Mouse (Mus musculus) lung, embryonic 14.5 days (tissue): Measurements from ENCODE around the gene Btbd19. TPM values are rescaled to one million over a fixed set of nuclear protein-coding genes. Genes with fewer than 3 reads are reported as not detected.
A peak's percentile ranks its signal among the peaks of the same experiment; 100 is the strongest.

Source experiments
- ATAC-seq: fragments of 200-750 bp; cut with Nextera tagmentation; 2 replicates; pipeline ENCODE4 v1.8.0; 2017; ENCODE audit warnings: mild to moderate bottlenecking, moderate TSS enrichment, moderate library complexity; ENCODE audit not compliant: insufficient read depth
- DNase-seq: peaks from one replicate; pipeline ENCODE4 v3.0.0-alpha.2; 2015
- H3K27ac ChIP-seq: fragments of 300-500 bp; sonication (generic); 2 replicates; pipeline ENCODE4 v1.5.1; 2014; ENCODE audit warnings: low read depth, mild to moderate bottlenecking, moderate library complexity
- H3K27me3 ChIP-seq: fragments of 300-500 bp; sonication (generic); 2 replicates; pipeline ENCODE4 v1.6.1; 2014; ENCODE audit warnings: low read length, control low read depth; ENCODE audit not compliant: insufficient read depth
- H3K36me3 ChIP-seq: fragments of 300-500 bp; sonication (generic); 2 replicates; pipeline ENCODE4 v1.6.1; 2014; ENCODE audit warnings: control low read depth; ENCODE audit not compliant: insufficient read depth
- H3K4me1 ChIP-seq: fragments of 300-500 bp; sonication (generic); 2 replicates; pipeline ENCODE4 v1.6.1; 2014; ENCODE audit warnings: antibody characterized with exemption, control low read depth; ENCODE audit not compliant: insufficient read depth
- H3K4me2 ChIP-seq: fragments of 300-500 bp; sonication (generic); 2 replicates; pipeline ENCODE4 v1.6.1; 2014; ENCODE audit warnings: mild to moderate bottlenecking
- H3K4me3 ChIP-seq: fragments of 300-500 bp; sonication (generic); 2 replicates; pipeline ENCODE4 v1.5.1; 2014; ENCODE audit warnings: low read depth, low read length
- H3K9ac ChIP-seq: fragments of 300-500 bp; sonication (generic); 2 replicates; pipeline ENCODE4 v1.6.1; 2014
- H3K9me3 ChIP-seq: fragments of 300-500 bp; sonication (generic); 2 replicates; pipeline ENCODE4 v1.6.1; 2016; ENCODE audit warnings: low read depth, low read length, control low read depth
- CTCF ChIP-seq: IDR thresholded peaks from 2 replicates; pipeline ENCODE4 v1.5.1; 2016; ENCODE audit warnings: antibody characterized with exemption, low read depth
- WGBS: fragments of 180-500 bp; shearing (Covaris S2); extraction: QIAGEN DNeasy Blood & Tissue Kit; methylation state at CpG from one replicate; pipeline ENCODE4 v1.1.7; 2014; 5-methylcytosine and 5-hydroxymethylcytosine counted together
- polyA plus RNA-seq: library from polyadenylated mRNA; unstranded; fragments of >200 nt; fragmentation: Nextera tagmentation; extraction: Ambion mirVana; gene quantifications from 2 replicates; pipeline ENCODE4 v1.2.1, GENCODE M21; 2014

The Btbd19 gene
- polyA plus RNA-seq, 1 experiment from 2014 or later: 6.7 TPM

- no peak for TF ChIP-seq CTCF
- peaks cover 15% of the 10 kb centered on the region for H3K27me3 ChIP-seq
- H3K4me2 ChIP-seq: no peak overlapping the region
- no peak overlapping the region for H3K4me3 ChIP-seq
- H3K9ac ChIP-seq: no peak overlapping the region
- H3K36me3 ChIP-seq: peaks cover 16% of the 10 kb centered on the region; the same call in 1 of the 2 replicates
- ATAC-seq (no peak), DNase-seq (no peak)
- H3K9me3 ChIP-seq: no peaks in the 10 kb centered on the region
- H3K4me1 ChIP-seq: peaks cover 25% of the 10 kb centered on the region
- WGBS: 88% methylated on average over 33 of the region's 33 CpGs
- no peak overlapping the region for H3K27ac ChIP-seq
Measured at GRCm38 (mm10) chr4:117127991-117128686, 2.6 kb upstream of the Btbd19 start.

DNA sequence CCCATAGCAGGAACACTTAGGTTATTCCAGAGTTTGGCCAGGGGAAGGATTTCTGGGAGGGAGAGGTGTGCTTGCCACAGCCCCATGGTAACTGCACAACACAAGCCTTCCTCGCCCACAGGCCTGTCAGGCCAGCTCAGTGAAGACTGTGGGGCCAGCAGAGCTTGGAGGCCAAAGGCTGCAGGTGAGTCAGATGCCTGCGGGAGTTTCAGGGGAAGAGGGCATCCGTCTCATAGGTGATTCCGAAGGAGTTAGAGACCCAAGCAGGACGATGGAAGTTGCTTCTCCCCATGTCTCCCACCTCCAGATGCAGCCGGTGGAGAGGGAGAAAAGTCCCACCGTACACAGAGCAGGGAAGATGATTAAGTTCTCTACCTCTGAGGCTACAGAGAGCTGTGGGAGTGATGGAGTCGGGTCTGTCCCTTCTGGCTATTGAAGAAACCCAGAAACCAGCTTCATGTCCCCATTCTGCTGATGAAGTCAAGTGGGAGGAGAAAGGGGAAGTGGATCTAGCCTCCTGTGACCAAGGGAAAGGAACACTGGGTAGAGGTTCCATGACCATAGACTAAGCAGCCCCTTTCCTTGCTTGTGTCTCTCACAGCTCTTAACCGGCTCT, 1.3 kb upstream of the Btbd19 start, which contains the start of gene Tctex1d4:
Tctex1d4 (plus strand) TSS at position 120 of the 616 bp plus-strand sequence.
- no peak for TF ChIP-seq CTCF
- Histone ChIP-seq H3K9ac (peak within 1 kb of the TSS; percentile 26; the same call in 1 of the 2 replicates), H3K4me3 (no peak within 1 kb of the TSS), H3K36me3 (peaks cover 16% of the 10 kb centered on the region; the same call in 1 of the 2 replicates), H3K9me3 (no peaks in the 10 kb centered on the region), H3K4me2 (0 out of 2 replicates have a peak within 1 kb of the TSS, but pooled peaks have one; percentile 26), H3K27me3 (peaks cover 2% of the 10 kb centered on the region; the same call in 1 of the 2 replicates), H3K4me1 (peaks cover 17% of the 10 kb centered on the region), H3K27ac (peak within 1 kb of the TSS; percentile 94)
- 86% methylated on average over 9 of the region's 9 CpGs for WGBS
- DNase-seq (no peak), ATAC-seq (no peak)

DNA sequence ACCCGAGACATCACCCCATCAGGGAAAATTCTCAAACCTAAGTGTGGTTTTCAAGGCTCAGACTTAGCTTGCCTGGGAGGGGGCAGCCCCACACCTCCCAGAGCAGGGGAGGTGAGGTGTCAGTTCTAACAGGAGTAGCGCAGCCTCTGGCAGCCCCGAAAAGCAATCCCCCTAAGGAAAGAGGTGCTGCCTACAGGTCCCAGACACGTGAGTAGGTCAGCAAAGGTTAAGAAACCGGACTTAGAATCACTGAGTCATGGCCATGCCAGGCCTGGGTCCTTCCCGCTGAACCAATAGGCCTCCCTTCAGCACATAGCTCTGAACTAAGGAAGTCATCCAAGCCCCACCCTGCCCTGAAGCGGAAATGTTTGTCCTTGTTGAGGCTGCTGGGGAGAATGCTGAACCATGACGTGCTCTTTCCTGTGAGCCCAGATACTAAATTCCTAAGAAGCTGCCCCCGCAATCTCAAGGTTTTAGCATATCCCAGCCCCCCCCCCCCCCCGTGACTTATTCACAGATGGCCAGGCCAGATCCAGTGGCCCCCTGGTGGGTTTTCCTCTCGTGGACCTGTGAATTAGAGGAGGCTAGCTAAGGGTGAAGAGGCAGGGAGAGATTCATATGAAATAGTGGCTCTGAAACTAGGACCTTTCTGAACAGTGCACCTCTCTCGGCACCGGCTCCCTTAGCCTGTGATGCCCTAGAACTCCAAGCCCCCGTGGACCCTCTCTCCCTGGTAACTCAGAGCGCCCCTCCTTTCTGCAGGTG, 567 bp upstream of the Btbd19 start:
- TF ChIP-seq CTCF: no peak
- H3K27me3 ChIP-seq: no peaks in the 10 kb centered on the region
- H3K4me3 ChIP-seq: no peak overlapping the region
- H3K4me1 ChIP-seq: peaks cover 17% of the 10 kb centered on the region
- no peaks in the 10 kb centered on the region for H3K9me3 ChIP-seq
- WGBS: 31% methylated on average over 15 of the region's 15 CpGs
- peak; percentile 80 for DNase-seq
- peak; percentile 60 for ATAC-seq
- peak overlapping the region; percentile 94 for H3K27ac ChIP-seq
- peaks cover 12% of the 10 kb centered on the region; the same call in 1 of the 2 replicates for H3K36me3 ChIP-seq
- 0 out of 2 replicates have a peak overlapping the region, but pooled peaks have one; percentile 26 for H3K4me2 ChIP-seq
- H3K9ac ChIP-seq: peak overlapping the region; percentile 26; the same call in 1 of the 2 replicates

DNA sequence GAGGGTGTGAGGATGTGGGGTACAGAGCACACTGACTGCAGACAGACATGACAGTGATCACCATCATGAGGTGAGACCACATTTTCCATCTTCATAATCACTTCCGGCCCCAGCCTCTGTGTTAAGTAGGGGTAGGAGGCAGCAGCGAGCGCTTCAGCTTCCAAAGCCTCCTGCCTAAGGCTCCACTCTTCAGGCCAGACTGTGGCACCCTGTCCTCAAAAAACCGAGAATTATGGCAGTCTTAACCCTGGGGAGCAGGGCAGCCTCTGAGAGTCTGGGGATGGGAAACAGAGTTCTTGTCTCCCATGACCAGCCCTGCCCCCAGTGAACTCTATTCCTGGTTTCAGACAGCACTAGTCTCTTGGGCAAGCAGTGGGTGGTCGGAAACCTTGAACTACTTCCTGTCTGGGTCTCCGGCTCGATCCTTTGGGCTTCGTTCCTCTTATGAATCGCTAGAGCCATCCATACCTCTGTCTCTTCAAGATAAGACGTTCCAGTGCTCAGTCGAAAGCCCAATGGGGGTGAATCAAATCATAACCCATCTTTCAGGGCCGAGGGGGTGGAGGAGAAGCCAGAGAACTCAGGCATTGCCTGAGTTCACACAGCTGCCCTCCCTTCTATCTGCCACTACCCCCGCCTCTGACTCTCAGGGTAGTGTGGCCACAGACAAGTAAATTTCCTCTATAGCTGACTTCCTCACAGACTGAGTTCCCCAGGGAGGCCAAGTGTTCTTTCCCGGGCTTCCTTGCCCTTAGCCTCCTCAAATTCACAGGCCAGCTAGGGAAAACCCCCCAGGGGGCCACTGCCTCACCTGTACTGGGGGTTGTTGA, 792 bp downstream of the Btbd19 start:
- DNase-seq (peak; percentile 59), ATAC-seq (no peak)
- Histone ChIP-seq H3K27me3 (no peaks in the 10 kb centered on the region), H3K27ac (peak overlapping the region; percentile 94), H3K9ac (peak overlapping the region; percentile 35; the same call in 1 of the 2 replicates), H3K36me3 (peaks cover 12% of the 10 kb centered on the region; the same call in 1 of the 2 replicates), H3K9me3 (no peaks in the 10 kb centered on the region), H3K4me2 (peak overlapping the region; percentile 15), H3K4me1 (peaks cover 17% of the 10 kb centered on the region), H3K4me3 (no peak overlapping the region)
- 41% methylated on average over 14 of the region's 14 CpGs for WGBS
- no peak for TF ChIP-seq CTCF

- Histone ChIP-seq H3K27ac (peak overlapping the region; percentile 94; the same call in 1 of the 2 replicates), H3K4me2 (no peak overlapping the region), H3K36me3 (peaks cover 12% of the 10 kb centered on the region; the same call in 1 of the 2 replicates), H3K9me3 (no peaks in the 10 kb centered on the region), H3K9ac (no peak overlapping the region), H3K4me3 (no peak overlapping the region), H3K4me1 (peaks cover 17% of the 10 kb centered on the region), H3K27me3 (no peaks in the 10 kb centered on the region)
- DNase-seq (no peak), ATAC-seq (no peak)
- TF ChIP-seq CTCF: no peak
- WGBS: 73% methylated on average over 3 of the region's 3 CpGs
Measured at GRCm38 (mm10) chr4:117124218-117124517, 1.4 kb downstream of the Btbd19 start.

DNA sequence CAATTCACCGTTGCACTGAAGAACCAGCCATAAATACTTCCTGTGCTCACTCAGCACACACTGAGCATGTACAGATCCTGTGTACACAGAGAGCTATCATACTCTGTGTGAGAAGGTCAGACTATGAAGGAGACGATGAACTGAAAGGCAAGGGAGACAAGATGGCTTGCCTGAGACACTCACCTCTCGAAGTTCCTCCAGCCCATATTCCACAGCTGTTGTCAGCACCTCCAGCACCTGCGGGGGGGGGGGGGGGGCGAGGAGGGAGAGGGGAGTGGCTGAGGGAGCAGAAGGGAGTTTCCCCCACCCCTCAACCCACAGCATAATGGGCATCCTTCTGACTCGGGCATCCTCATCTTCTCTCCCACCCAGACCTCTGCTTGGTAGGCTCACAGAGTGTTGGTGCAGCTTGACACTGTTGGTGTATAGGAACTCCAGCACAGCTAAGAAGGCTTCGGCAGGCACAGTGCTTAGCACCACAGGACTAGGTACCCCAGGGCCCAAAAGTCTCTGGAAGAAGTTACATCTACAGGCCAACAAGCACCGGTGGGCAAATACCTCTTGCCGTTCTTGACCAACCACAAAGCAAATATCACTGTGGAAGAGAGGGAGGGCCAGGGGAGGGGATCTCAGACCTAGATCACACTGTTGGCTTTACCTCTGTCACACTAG, 1.8 kb downstream of the Btbd19 start:
- Histone ChIP-seq H3K27ac (no peak overlapping the region), H3K9ac (no peak overlapping the region), H3K4me1 (peaks cover 17% of the 10 kb centered on the region), H3K36me3 (peaks cover 10% of the 10 kb centered on the region; the same call in 1 of the 2 replicates), H3K9me3 (no peaks in the 10 kb centered on the region), H3K4me2 (no peak overlapping the region), H3K4me3 (no peak overlapping the region), H3K27me3 (no peaks in the 10 kb centered on the region)
- DNase-seq: no peak
- WGBS: 56% methylated on average over 8 of the region's 9 CpGs
- ATAC-seq: no peak
- no peak for TF ChIP-seq CTCF
